Mouse (Mus musculus) kidney, adult 2 months (tissue): ENCODE measurements around the gene Ccdc88c.

Source experiments
- CTCF ChIP-seq: fragments of 200-500 bp; conservative IDR thresholded peaks from 2 replicates; pipeline ENCODE4 v1.5.1; 2011; ENCODE audit warnings: low read depth, mild to moderate bottlenecking, control low read depth, low read length, moderate library complexity, mixed read lengths; ENCODE audit not compliant: insufficient read depth, insufficient read length
- POLR2A ChIP-seq: fragments of 200-500 bp; IDR thresholded peaks from one replicate; pipeline ENCODE4 v1.6.1; 2011; ENCODE audit warnings: low read depth, low read length, control low read depth

- no peak for TF ChIP-seq CTCF
- TF ChIP-seq POLR2A = no peak
Measured at GRCm38 (mm10) chr12:101022353-101022752, 6.5 kb downstream of the Ccdc88c start.
